Mouse (Mus musculus): ENCODE measurements at regions not wholly inside any gene's neighbourhood (a gene's known extent, or its start where the extent isn't known, plus 50 kb on each side); places are given as distances from the start of the nearest gene placed in this dataset.

- ATAC-seq (replicated peaks; ENCODE audit: insufficient number of reproducible peaks, insufficient read depth, low FRiP score, low read depth) = no peak
- H3K27ac ChIP-seq = no peak overlapping the region
- no peaks in the 10 kb centered on the region for H3K9me3 ChIP-seq (replicated peaks)
- H3K4me1 ChIP-seq (replicated peaks) = no peaks in the 10 kb centered on the region
- no peak overlapping the region for H3K9ac ChIP-seq
- no peak overlapping the region for H3K4me2 ChIP-seq
- no peaks in the 10 kb centered on the region for H3K27me3 ChIP-seq
- H3K36me3 ChIP-seq = no peaks in the 10 kb centered on the region
- 80% methylated on average over 6 of the region's 6 CpGs for WGBS
- H3K4me3 ChIP-seq = no peak overlapping the region
Measured at GRCm38 (mm10) chr13:112048327-112048726, 239.5 kb upstream of the Map3k1 start.

GRCm38 (mm10) chr13:112050892-112051291 lies 237.4 kb upstream of the Ankrd55 start:
- Histone ChIP-seq H3K27me3 (no peaks in the 10 kb centered on the region), H3K9me3 (replicated peaks) (no peaks in the 10 kb centered on the region), H3K4me2 (no peak overlapping the region), H3K36me3 (no peaks in the 10 kb centered on the region), H3K4me3 (no peak overlapping the region), H3K27ac (0 out of 2 replicates have a peak overlapping the region, but pooled peaks have one; percentile 20), H3K4me1 (replicated peaks) (0 out of 2 replicates have a peak, but pooled peaks cover 3% of the 10 kb centered on the region), H3K9ac (no peak overlapping the region)
- 79% methylated on average over 11 of the region's 11 CpGs for WGBS
- no peak; the same call in 1 of the 2 replicates for ATAC-seq (replicated peaks; ENCODE audit: insufficient number of reproducible peaks, insufficient read depth, low FRiP score, low read depth)

GRCm38 (mm10) chr13:112052011-112052410 lies 236.2 kb upstream of the Ankrd55 start:
- Histone ChIP-seq H3K27me3 (no peaks in the 10 kb centered on the region), H3K4me2 (no peak overlapping the region), H3K4me3 (no peak overlapping the region), H3K36me3 (no peaks in the 10 kb centered on the region), H3K9me3 (replicated peaks) (no peaks in the 10 kb centered on the region), H3K9ac (no peak overlapping the region), H3K27ac (no peak overlapping the region), H3K4me1 (replicated peaks) (0 out of 2 replicates have a peak, but pooled peaks cover 3% of the 10 kb centered on the region)
- WGBS = 82% methylated on average over 3 of the region's 3 CpGs
- no peak for ATAC-seq (replicated peaks; ENCODE audit: insufficient number of reproducible peaks, insufficient read depth, low FRiP score, low read depth)

- ATAC-seq (replicated peaks; ENCODE audit: insufficient number of reproducible peaks, insufficient read depth, low FRiP score, low read depth) = no peak
- H3K4me2 ChIP-seq = no peak overlapping the region
- no peak overlapping the region for H3K27ac ChIP-seq
- no peaks in the 10 kb centered on the region for H3K36me3 ChIP-seq
- no peaks in the 10 kb centered on the region for H3K27me3 ChIP-seq
- no peaks in the 10 kb centered on the region for H3K9me3 ChIP-seq (replicated peaks)
- H3K9ac ChIP-seq = no peak overlapping the region
- no peak overlapping the region for H3K4me3 ChIP-seq
- 0 out of 2 replicates have a peak, but pooled peaks cover 3% of the 10 kb centered on the region for H3K4me1 ChIP-seq (replicated peaks)
- WGBS = 69% methylated on average over 3 of the region's 3 CpGs
Measured at GRCm38 (mm10) chr13:112052456-112052855, 235.8 kb upstream of the Ankrd55 start.

- no peak for ATAC-seq (replicated peaks; ENCODE audit: insufficient number of reproducible peaks, insufficient read depth, low FRiP score, low read depth)
- 60% methylated on average over 6 of the region's 6 CpGs for WGBS
- no peak overlapping the region for H3K9ac ChIP-seq
Measured at GRCm38 (mm10) chr13:112054879-112055371, 233.3 kb upstream of the Ankrd55 start.

GRCm38 (mm10) chr13:112058218-112058617 lies 230.0 kb upstream of the Ankrd55 start:
- Histone ChIP-seq H3K36me3 (no peaks in the 10 kb centered on the region), H3K4me1 (replicated peaks) (peaks cover 3% of the 10 kb centered on the region; the same call in 1 of the 2 replicates), H3K27ac (no peak overlapping the region)

More at GRCm38 (mm10) chr13:112054879-112055371, 233.3 kb upstream of the Ankrd55 start:
- H3K27ac ChIP-seq = no peak overlapping the region
- H3K36me3 ChIP-seq = no peaks in the 10 kb centered on the region
- no peaks in the 10 kb centered on the region for H3K27me3 ChIP-seq
- H3K4me1 ChIP-seq (replicated peaks) = 0 out of 2 replicates have a peak, but pooled peaks cover 3% of the 10 kb centered on the region
- H3K4me3 ChIP-seq = no peak overlapping the region
- no peaks in the 10 kb centered on the region for H3K9me3 ChIP-seq (replicated peaks)
- H3K4me2 ChIP-seq = no peak overlapping the region

GRCm38 (mm10) chr13:112058771-112059170 lies 229.5 kb upstream of the Ankrd55 start:
- H3K4me2 ChIP-seq = no peak overlapping the region
- H3K9me3 ChIP-seq (replicated peaks) = no peaks in the 10 kb centered on the region
- H3K36me3 ChIP-seq = no peaks in the 10 kb centered on the region
- no peak overlapping the region for H3K27ac ChIP-seq
- no peak overlapping the region for H3K4me3 ChIP-seq
- ATAC-seq (replicated peaks; ENCODE audit: insufficient number of reproducible peaks, insufficient read depth, low FRiP score, low read depth) = no peak
- H3K27me3 ChIP-seq = no peaks in the 10 kb centered on the region
- WGBS = 72% methylated on average over 6 of the region's 6 CpGs
- H3K9ac ChIP-seq = no peak overlapping the region
- H3K4me1 ChIP-seq (replicated peaks) = peaks cover 9% of the 10 kb centered on the region

More at GRCm38 (mm10) chr13:112058218-112058617, 230.0 kb upstream of the Ankrd55 start:
- Histone ChIP-seq H3K27me3 (no peaks in the 10 kb centered on the region), H3K9ac (no peak overlapping the region), H3K9me3 (replicated peaks) (no peaks in the 10 kb centered on the region), H3K4me3 (no peak overlapping the region), H3K4me2 (0 out of 2 replicates have a peak overlapping the region, but pooled peaks have one; percentile 3)
- 59% methylated on average over 11 of the region's 11 CpGs for WGBS
- no peak for ATAC-seq (replicated peaks; ENCODE audit: insufficient number of reproducible peaks, insufficient read depth, low FRiP score, low read depth)

GRCm38 (mm10) chr13:112062024-112062423 lies 226.2 kb upstream of the Ankrd55 start:
- Histone ChIP-seq H3K4me3 (no peak overlapping the region), H3K36me3 (no peaks in the 10 kb centered on the region), H3K4me1 (replicated peaks) (peaks cover 14% of the 10 kb centered on the region), H3K9me3 (replicated peaks) (no peaks in the 10 kb centered on the region), H3K27me3 (no peaks in the 10 kb centered on the region), H3K9ac (no peak overlapping the region), H3K4me2 (no peak overlapping the region), H3K27ac (no peak overlapping the region)
- ATAC-seq (replicated peaks; ENCODE audit: insufficient number of reproducible peaks, insufficient read depth, low FRiP score, low read depth) = no peak
- 75% methylated on average over 8 of the region's 8 CpGs for WGBS

GRCm38 (mm10) chr13:112063409-112064111 lies 224.7 kb upstream of the Ankrd55 start:
- H3K4me2 ChIP-seq = no peak overlapping the region
- no peaks in the 10 kb centered on the region for H3K9me3 ChIP-seq (replicated peaks)
- H3K27ac ChIP-seq = no peak overlapping the region
- 51% methylated on average over 11 of the region's 11 CpGs for WGBS
- no peaks in the 10 kb centered on the region for H3K27me3 ChIP-seq
- peaks cover 18% of the 10 kb centered on the region for H3K4me1 ChIP-seq (replicated peaks)
- ATAC-seq (replicated peaks; ENCODE audit: insufficient number of reproducible peaks, insufficient read depth, low FRiP score, low read depth) = no peak
- no peak overlapping the region for H3K9ac ChIP-seq
- H3K4me3 ChIP-seq = no peak overlapping the region
- H3K36me3 ChIP-seq = no peaks in the 10 kb centered on the region

- Histone ChIP-seq H3K9me3 (replicated peaks) (no peaks in the 10 kb centered on the region), H3K4me1 (replicated peaks) (peaks cover 18% of the 10 kb centered on the region), H3K36me3 (no peaks in the 10 kb centered on the region), H3K4me3 (no peak overlapping the region), H3K27ac (no peak overlapping the region), H3K9ac (no peak overlapping the region), H3K4me2 (no peak overlapping the region), H3K27me3 (no peaks in the 10 kb centered on the region)
- no peak for ATAC-seq (replicated peaks; ENCODE audit: insufficient number of reproducible peaks, insufficient read depth, low FRiP score, low read depth)
- WGBS = 81% methylated on average over 10 of the region's 10 CpGs
Measured at GRCm38 (mm10) chr13:112064681-112065080, 223.6 kb upstream of the Ankrd55 start.

- Histone ChIP-seq H3K4me2 (no peak overlapping the region), H3K9me3 (replicated peaks) (no peaks in the 10 kb centered on the region), H3K27ac (no peak overlapping the region), H3K36me3 (no peaks in the 10 kb centered on the region), H3K4me1 (replicated peaks) (peaks cover 18% of the 10 kb centered on the region), H3K4me3 (no peak overlapping the region), H3K9ac (no peak overlapping the region), H3K27me3 (no peaks in the 10 kb centered on the region)
- no peak for ATAC-seq (replicated peaks; ENCODE audit: insufficient number of reproducible peaks, insufficient read depth, low FRiP score, low read depth)
- 74% methylated on average over 20 of the region's 20 CpGs for WGBS
Measured at GRCm38 (mm10) chr13:112067066-112067847, 221.0 kb upstream of the Ankrd55 start.
